Mouse (Mus musculus) CH12.LX (cell line): ENCODE data around the gene Pfdn4. TPM values are rescaled to one million over a fixed set of nuclear protein-coding genes. Genes with fewer than 3 reads are reported as not detected.

Experiments used
- DNase-seq: peaks from one replicate; pipeline ENCODE4 v3.0.0-alpha.2; 2013; ENCODE audit errors: extremely low read depth
- H3K27ac ChIP-seq: 2 replicates; pipeline ENCODE4 v1.5.1; 2012; ENCODE audit warnings: low read depth, mild to moderate bottlenecking, control low read depth, moderate library complexity; ENCODE audit not compliant: insufficient read depth
- H3K27me3 ChIP-seq: replicated peaks from 2 replicates; pipeline ENCODE3; 2012; ENCODE audit warnings: inconsistent platforms
- H3K36me3 ChIP-seq, 2 experiments: replicated peaks in 1 of 2; 2 replicates each; pipeline versions ENCODE3 to v1.6.1; 2012; ENCODE audit warnings: inconsistent platforms in 1 of 2, low read length in 1 of 2, mild to moderate bottlenecking in 1 of 2, mixed read lengths in 1 of 2, moderate library complexity in 1 of 2; ENCODE audit not compliant: control insufficient read depth in 1 of 2, insufficient read depth in 1 of 2
- H3K4me1 ChIP-seq, 2 experiments: 2 replicates each; pipeline ENCODE4 v1.6.1; 2012; ENCODE audit warnings: inconsistent platforms in 1 of 2, moderate library complexity in 1 of 2; ENCODE audit not compliant: insufficient read depth in 2 of 2, control insufficient read depth in 1 of 2
- H3K4me2 ChIP-seq: 2 replicates; pipeline ENCODE4 v1.6.1; 2012; ENCODE audit warnings: low read depth, mild to moderate bottlenecking, control low read depth; ENCODE audit not compliant: poor library complexity, insufficient read depth, severe bottlenecking
- H3K4me3 ChIP-seq, 3 experiments: fragments of 150-350 bp in 1 of 3; sonication (generic) in 1 of 3; replicated peaks in 1 of 3; 2 replicates each; pipeline versions ENCODE3 to v1.5.1; 2011 to 2012; ENCODE audit warnings: low read depth in 2 of 3, low read length in 2 of 3, mild to moderate bottlenecking in 2 of 3, moderate library complexity in 2 of 3, control low read depth in 1 of 3, improper control_type of control experiment in 1 of 3, inconsistent platforms in 1 of 3, mixed read lengths in 1 of 3; ENCODE audit not compliant: poor library complexity in 1 of 3
- H3K79me2 ChIP-seq: replicated peaks from 2 replicates; pipeline ENCODE4 v1.6.1; 2012; ENCODE audit warnings: mild to moderate bottlenecking, moderate library complexity; ENCODE audit not compliant: control insufficient read depth, poor library complexity, insufficient read depth, severe bottlenecking; ENCODE audit errors: extremely low read depth
- H3K9ac ChIP-seq: 2 replicates; pipeline ENCODE4 v1.6.1; 2012; ENCODE audit warnings: low read depth, mild to moderate bottlenecking, control low read depth, moderate library complexity; ENCODE audit not compliant: insufficient read depth
- H3K9me3 ChIP-seq: replicated peaks from 2 replicates; pipeline ENCODE3; 2012; ENCODE audit warnings: low read length, inconsistent platforms, mixed read lengths
- CHD1 ChIP-seq: IDR thresholded peaks from 2 replicates; pipeline ENCODE4 v1.6.1; 2012; ENCODE audit warnings: low read depth, low read length, improper control_type of control experiment, inconsistent platforms
- CHD2 ChIP-seq: IDR thresholded peaks from 2 replicates; pipeline ENCODE4 v1.6.1; 2011; ENCODE audit warnings: low read length, improper control_type of control experiment
- E2F4 ChIP-seq: IDR thresholded peaks from 2 replicates; pipeline ENCODE4 v1.6.1; 2011; ENCODE audit warnings: low read depth, low read length, improper control_type of control experiment; ENCODE audit not compliant: insufficient replicate concordance
- ELF1 ChIP-seq: IDR thresholded peaks from 2 replicates; pipeline ENCODE4 v1.6.1; 2014; ENCODE audit warnings: low read depth, mild to moderate bottlenecking, inconsistent platforms, low read length, improper control_type of control experiment
- ETS1 ChIP-seq: conservative IDR thresholded peaks from 2 replicates; pipeline ENCODE4 v1.6.1; 2012; ENCODE audit warnings: low read depth, mild to moderate bottlenecking, inconsistent platforms, low read length, improper control_type of control experiment, moderate library complexity
- GABPA ChIP-seq: IDR thresholded peaks from 2 replicates; pipeline ENCODE4 v1.6.1; 2012; ENCODE audit warnings: low read depth, low read length, improper control_type of control experiment, inconsistent platforms; ENCODE audit not compliant: insufficient replicate concordance
- KAT2A ChIP-seq: IDR thresholded peaks from 2 replicates; pipeline ENCODE4 v1.6.1; 2012; ENCODE audit warnings: low read length, improper control_type of control experiment, inconsistent platforms; ENCODE audit not compliant: insufficient replicate concordance
- MAFK ChIP-seq: IDR thresholded peaks from 2 replicates; pipeline ENCODE4 v1.6.1; 2011; ENCODE audit warnings: low read length, improper control_type of control experiment; ENCODE audit not compliant: insufficient replicate concordance
- MAX ChIP-seq: IDR thresholded peaks from 2 replicates; pipeline ENCODE4 v1.6.1; 2011; ENCODE audit warnings: low read length, improper control_type of control experiment
- MAZ ChIP-seq: IDR thresholded peaks from 2 replicates; pipeline ENCODE4 v1.6.1; 2012; ENCODE audit warnings: low read depth, mild to moderate bottlenecking, inconsistent platforms, low read length, improper control_type of control experiment, moderate library complexity
- NELFE ChIP-seq: IDR thresholded peaks from 2 replicates; pipeline ENCODE4 v1.6.1; 2011; ENCODE audit warnings: low read depth, low read length, improper control_type of control experiment
- NRF1 ChIP-seq: IDR thresholded peaks from 2 replicates; pipeline ENCODE4 v1.6.1; 2014; ENCODE audit warnings: low read depth, mild to moderate bottlenecking, inconsistent platforms, low read length, improper control_type of control experiment, moderate library complexity
- POLR2A ChIP-seq: IDR thresholded peaks from 2 replicates; pipeline ENCODE4 v1.6.1; 2011; ENCODE audit warnings: low read depth, mild to moderate bottlenecking, improper control_type of control experiment, low read length
- RAD21 ChIP-seq: IDR thresholded peaks from 2 replicates; pipeline ENCODE4 v1.6.1; 2011; ENCODE audit warnings: low read depth, mild to moderate bottlenecking, low read length, improper control_type of control experiment, moderate library complexity
- SIN3A ChIP-seq: IDR thresholded peaks from 2 replicates; pipeline ENCODE4 v1.6.1; 2012; ENCODE audit warnings: low read length, improper control_type of control experiment, inconsistent platforms
- SMC3 ChIP-seq: IDR thresholded peaks from 2 replicates; pipeline ENCODE4 v1.6.1; 2011; ENCODE audit warnings: low read depth, low read length, improper control_type of control experiment
- TBP ChIP-seq: conservative IDR thresholded peaks from 2 replicates; pipeline ENCODE4 v1.6.1; 2011; ENCODE audit warnings: low read depth, low read length, improper control_type of control experiment
- UBTF ChIP-seq: IDR thresholded peaks from 2 replicates; pipeline ENCODE4 v1.6.1; 2012; ENCODE audit warnings: low read depth, mild to moderate bottlenecking, inconsistent platforms, low read length, improper control_type of control experiment, moderate library complexity
- USF1 ChIP-seq: IDR thresholded peaks from 2 replicates; pipeline ENCODE4 v1.6.1; 2014; ENCODE audit warnings: low read depth, mild to moderate bottlenecking, inconsistent platforms, low read length, improper control_type of control experiment
- USF2 ChIP-seq: conservative IDR thresholded peaks from 2 replicates; pipeline ENCODE4 v1.6.1; 2011; ENCODE audit warnings: low read depth, low read length, improper control_type of control experiment
- ZNF384 ChIP-seq: IDR thresholded peaks from 2 replicates; pipeline ENCODE4 v1.6.1; 2012; ENCODE audit warnings: low read depth, low read length, improper control_type of control experiment, inconsistent platforms
- dilution Hi-C: fragments of 300-500 bp; cut with MboI; formaldehyde crosslinking; loops from 2 replicates; pipeline ENCODE4 v1.14.3; 2020; ENCODE audit warnings: low sequenced_read_pairs; ENCODE audit not compliant: extremely low pct_unique_long_range_greater_than_20kb, extremely low pct_ligation_motif_present
- in situ Hi-C: fragments of 300-500 bp; cut with MboI; formaldehyde crosslinking; loops from 3 replicates; pipeline ENCODE4 v1.14.3; 2019; ENCODE audit warnings: low sequenced_read_pairs, low pct_ligation_motif_present, low pct_unique_long_range_greater_than_20kb, mixed read lengths
- polyA plus RNA-seq: library from polyadenylated mRNA; unstranded; fragments of >175 nt; gene quantifications from 2 replicates; pipeline ENCODE4 v1.2.1, GENCODE M21; 2012; ENCODE audit warnings: low read depth; ENCODE audit not compliant: insufficient read length
- total RNA-seq, 2 experiments: library from RNA; depleted of rRNA; stranded (reverse); fragments of 300-350 nt in 1 of 2; fragments of >200 nt in 1 of 2; gene quantifications; 2 replicates each; pipeline ENCODE4 v1.2.3; 2012 to 2014

Gene Pfdn4
- total and polyA plus RNA-seq, 3 experiments: 56.2 to 222 (median 68.8) TPM

GRCm38 (mm10) chr2:170497091-170497566, 901 bp downstream of the Pfdn4 start, which contains the start of gene Cyp24a1:
Gene Cyp24a1 (minus strand): TSS chr2:170497145.
- TF ChIP-seq MAX (no peak), KAT2A (no peak), RAD21 (no peak), MAZ (no peak), USF2 (no peak), POLR2A (no peak), NRF1 (no peak)
- TF ChIP-seq, all 38 proteins: peak for 0
- Histone ChIP-seq H3K9me3 (no peaks in the 10 kb centered on the region), H3K4me1 (no peaks in the 10 kb centered on the region), H3K4me2 (no peak within 1 kb of the TSS), H3K9ac (no peak within 1 kb of the TSS), H3K79me2 (no peaks in the 10 kb centered on the region), H3K27me3 (peaks cover 40% of the 10 kb centered on the region), H3K4me3 (no peak within 1 kb of the TSS), H3K36me3 (no peaks in the 10 kb centered on the region), H3K27ac (no peak within 1 kb of the TSS)
- DNase-seq: no peak
- dilution Hi-C loops: no loop called here
- in situ Hi-C loops: no loop called here

GRCm38 (mm10) chr2:170498011-170498410, 1.8 kb downstream of the Pfdn4 start:
- Histone ChIP-seq H3K4me3 (no peak overlapping the region), H3K4me2 (no peak overlapping the region), H3K79me2 (no peaks in the 10 kb centered on the region), H3K27ac (no peak overlapping the region), H3K27me3 (peaks cover 39% of the 10 kb centered on the region), H3K36me3 (no peaks in the 10 kb centered on the region), H3K9ac (no peak overlapping the region), H3K9me3 (no peaks in the 10 kb centered on the region), H3K4me1 (no peaks in the 10 kb centered on the region)
- in situ Hi-C loops (no loop called here), dilution Hi-C loops (no loop called here)
- no peak for DNase-seq
- TF ChIP-seq GABPA (no peak), RAD21 (no peak), CHD2 (no peak), SIN3A (no peak), UBTF (no peak), E2F4 (no peak), KAT2A (no peak), ELF1 (no peak), ETS1 (no peak), NRF1 (no peak), TBP (no peak), USF1 (no peak), NELFE (no peak), CHD1 (no peak), MAFK (no peak), USF2 (no peak), SMC3 (no peak), ZNF384 (no peak), MAZ (no peak)
